Mouse (Mus musculus) liver, postnatal 0 days (tissue): ENCODE results near the gene Ccdc144b. TPM values are rescaled to one million over a fixed set of nuclear protein-coding genes. Genes with fewer than 3 reads are reported as not detected.

Experiments
- ATAC-seq: fragments of 200-750 bp; cut with Nextera tagmentation; 2 replicates; pipeline ENCODE4 v1.8.0; 2017; ENCODE audit warnings: mild to moderate bottlenecking, moderate library complexity
- DNase-seq: peaks from one replicate; pipeline ENCODE4 v3.0.0-alpha.2; 2016
- H3K27ac ChIP-seq: fragments of 300-500 bp; sonication (generic); 2 replicates; pipeline ENCODE4 v1.5.1; 2014; ENCODE audit warnings: antibody characterized with exemption, moderate library complexity, mild to moderate bottlenecking, low read depth
- H3K27me3 ChIP-seq: fragments of 300-500 bp; sonication (generic); 2 replicates; pipeline ENCODE4 v1.6.1; 2014; ENCODE audit warnings: low read length, control low read depth, mixed read lengths; ENCODE audit not compliant: insufficient read depth
- H3K36me3 ChIP-seq: fragments of 300-500 bp; sonication (generic); replicated peaks from 2 replicates; pipeline ENCODE4 v1.6.1; 2014; ENCODE audit warnings: mild to moderate bottlenecking, control low read depth, low read length, moderate library complexity, mixed read lengths; ENCODE audit not compliant: insufficient read depth
- H3K4me1 ChIP-seq: fragments of 300-500 bp; sonication (generic); 2 replicates; pipeline ENCODE4 v1.6.1; 2014; ENCODE audit warnings: antibody characterized with exemption, mild to moderate bottlenecking, control low read depth; ENCODE audit not compliant: insufficient read depth
- H3K4me2 ChIP-seq: fragments of 300-500 bp; sonication (generic); 2 replicates; pipeline ENCODE4 v1.6.1; 2014; ENCODE audit warnings: low read depth, mild to moderate bottlenecking, low read length, moderate library complexity, mixed read lengths
- H3K4me3 ChIP-seq: fragments of 300-500 bp; sonication (generic); 2 replicates; pipeline ENCODE4 v1.5.1; 2014; ENCODE audit warnings: low read depth, low read length
- H3K9ac ChIP-seq: fragments of 300-500 bp; sonication (generic); replicated peaks from 2 replicates; pipeline ENCODE4 v1.6.1; 2014; ENCODE audit warnings: mild to moderate bottlenecking, moderate library complexity
- H3K9me3 ChIP-seq: fragments of 300-500 bp; sonication (generic); 2 replicates; pipeline ENCODE4 v1.6.1; 2016; ENCODE audit warnings: mild to moderate bottlenecking, control low read depth, low read length, mixed read lengths
- CTCF ChIP-seq: sonication (generic); IDR thresholded peaks from 2 replicates; pipeline ENCODE4 v1.5.1; 2016; ENCODE audit warnings: antibody characterized with exemption, low read depth
- EP300 ChIP-seq: IDR thresholded peaks from 2 replicates; pipeline ENCODE4 v1.6.1; 2016; ENCODE audit warnings: antibody characterized with exemption, low read depth, mild to moderate bottlenecking
- WGBS: fragments of 180-500 bp; shearing (Covaris S2); extraction: QIAGEN DNeasy Blood & Tissue Kit; methylation state at CpG from one replicate; pipeline ENCODE4 v1.1.7; 2014; ENCODE audit not compliant: insufficient replicate concordance; 5-methylcytosine and 5-hydroxymethylcytosine counted together
- polyA plus RNA-seq: library from polyadenylated mRNA; unstranded; fragments of >200 nt; fragmentation: Nextera tagmentation; extraction: Ambion mirVana; gene quantifications from 2 replicates; pipeline ENCODE4 v1.2.1, GENCODE M21; 2015

Gene Ccdc144b
- polyA plus RNA-seq, 1 experiment from 2014 or later, result not detected

DNA sequence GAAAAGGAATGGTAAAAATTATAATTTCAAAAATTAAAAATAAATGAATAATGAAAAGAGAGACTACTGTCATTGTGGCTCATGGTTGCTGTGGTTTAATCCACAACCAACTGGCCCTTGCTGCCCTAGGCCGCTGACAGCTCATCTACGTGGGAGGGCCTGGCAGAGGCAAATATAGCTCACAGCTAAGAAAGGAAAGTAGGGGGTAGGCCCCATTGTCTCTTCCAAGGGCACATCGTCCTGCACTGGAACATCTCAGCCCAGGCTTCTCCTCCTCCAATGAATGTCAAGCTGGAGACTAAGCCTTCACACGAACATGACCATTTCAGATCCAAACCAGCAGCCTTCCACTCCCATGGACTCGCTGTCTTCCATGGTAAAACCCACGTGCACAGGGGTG lies 67.1 kb downstream of the Ccdc144b start:
- Histone ChIP-seq H3K4me1 (no peaks in the 10 kb centered on the region), H3K4me2 (no peak overlapping the region), H3K9ac (no peak overlapping the region), H3K27me3 (no peaks in the 10 kb centered on the region), H3K27ac (no peak overlapping the region), H3K36me3 (peaks cover 38% of the 10 kb centered on the region), H3K9me3 (no peaks in the 10 kb centered on the region), H3K4me3 (no peak overlapping the region)
- ATAC-seq (no peak), DNase-seq (no peak)
- no peak for TF ChIP-seq CTCF
- TF ChIP-seq EP300, result no peak
- WGBS, result 78% methylated on average over 6 of the region's 6 CpGs

DNA sequence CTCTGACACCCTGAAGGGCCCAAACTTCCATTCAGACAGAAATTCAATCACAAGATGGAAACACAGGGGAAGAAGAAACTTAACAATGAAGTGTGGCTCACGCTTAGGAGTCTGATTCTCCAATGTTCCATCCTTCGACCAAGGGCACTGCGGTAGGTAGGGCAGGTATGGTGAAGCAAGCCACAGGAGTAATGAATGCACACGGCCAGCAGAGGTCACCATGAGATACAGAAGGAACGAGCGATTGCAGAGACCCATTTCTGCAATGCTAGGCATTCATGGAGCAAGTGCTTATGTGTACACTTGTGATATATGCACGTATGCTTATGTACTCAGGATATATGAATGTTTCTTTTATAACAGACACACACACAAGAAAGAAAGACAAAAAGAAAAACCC lies 79.8 kb downstream of the Ccdc144b start:
- Histone ChIP-seq H3K4me2 (no peak overlapping the region), H3K27ac (no peak overlapping the region), H3K9ac (no peak overlapping the region), H3K4me3 (no peak overlapping the region), H3K36me3 (peaks cover 17% of the 10 kb centered on the region), H3K9me3 (no peaks in the 10 kb centered on the region), H3K4me1 (no peaks in the 10 kb centered on the region), H3K27me3 (no peaks in the 10 kb centered on the region)
- ATAC-seq (peak; percentile 49; the same call in 1 of the 2 replicates), DNase-seq (peak; percentile 46)
- 58% methylated on average over 7 of the region's 7 CpGs for WGBS
- TF ChIP-seq CTCF, result peak; percentile 73
- no peak for TF ChIP-seq EP300

DNA sequence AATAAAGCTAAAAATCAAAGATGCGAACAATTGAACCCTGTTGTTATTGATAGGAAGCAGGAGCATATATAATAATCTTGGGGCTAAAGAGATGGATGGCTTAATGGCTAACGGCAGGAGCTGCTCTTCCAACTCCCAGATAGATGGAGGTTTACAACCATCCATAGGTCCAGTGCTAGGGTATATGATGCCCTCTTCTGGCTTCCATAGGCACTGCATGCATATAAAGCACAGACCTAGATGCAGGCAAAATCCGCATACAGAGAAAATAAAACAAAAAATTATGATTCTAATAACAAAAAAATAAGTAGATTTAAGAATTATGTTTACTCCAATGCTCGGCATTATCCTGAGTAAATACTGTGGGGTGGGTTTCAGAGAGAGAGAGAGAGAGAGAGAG lies 80.4 kb downstream of the Ccdc144b start:
- ATAC-seq, result peak; percentile 59; the same call in 1 of the 2 replicates
- Histone ChIP-seq H3K4me2 (no peak overlapping the region), H3K4me3 (no peak overlapping the region), H3K9ac (no peak overlapping the region), H3K4me1 (no peaks in the 10 kb centered on the region), H3K9me3 (no peaks in the 10 kb centered on the region), H3K36me3 (peaks cover 17% of the 10 kb centered on the region), H3K27ac (no peak overlapping the region), H3K27me3 (no peaks in the 10 kb centered on the region)
- peak; percentile 38 for DNase-seq
- WGBS, result 78% methylated on average over 4 of the region's 4 CpGs
- TF ChIP-seq CTCF (peak; percentile 80), EP300 (no peak)

DNA sequence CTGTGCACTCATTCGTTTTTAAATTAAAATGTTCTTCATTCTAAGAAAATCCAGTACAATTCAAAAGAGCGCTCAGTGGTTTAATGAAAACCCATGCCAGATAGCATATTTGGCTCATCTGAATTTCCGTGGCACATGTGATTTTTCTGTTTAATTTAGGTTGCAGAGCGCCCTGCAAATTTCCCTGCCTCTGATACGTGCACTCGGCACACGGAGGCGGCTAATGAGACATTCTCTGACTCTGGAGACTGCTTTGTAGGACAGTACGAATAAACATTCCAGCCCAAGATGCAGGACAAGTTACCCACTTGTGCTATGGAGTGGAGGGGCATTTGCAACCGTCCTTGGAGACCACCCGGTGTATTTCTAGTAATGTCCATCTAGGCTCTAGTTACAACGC lies 82.2 kb downstream of the Ccdc144b start:
- ATAC-seq (no peak), DNase-seq (no peak)
- Histone ChIP-seq H3K4me3 (no peak overlapping the region), H3K36me3 (peaks cover 17% of the 10 kb centered on the region; the same call in 1 of the 2 replicates), H3K4me2 (no peak overlapping the region), H3K4me1 (no peaks in the 10 kb centered on the region; the same call in 1 of the 2 replicates), H3K27ac (no peak overlapping the region), H3K9me3 (no peaks in the 10 kb centered on the region), H3K27me3 (no peaks in the 10 kb centered on the region), H3K9ac (no peak overlapping the region)
- WGBS, result 88% methylated on average over 12 of the region's 12 CpGs
- TF ChIP-seq EP300, result no peak
- no peak for TF ChIP-seq CTCF

DNA sequence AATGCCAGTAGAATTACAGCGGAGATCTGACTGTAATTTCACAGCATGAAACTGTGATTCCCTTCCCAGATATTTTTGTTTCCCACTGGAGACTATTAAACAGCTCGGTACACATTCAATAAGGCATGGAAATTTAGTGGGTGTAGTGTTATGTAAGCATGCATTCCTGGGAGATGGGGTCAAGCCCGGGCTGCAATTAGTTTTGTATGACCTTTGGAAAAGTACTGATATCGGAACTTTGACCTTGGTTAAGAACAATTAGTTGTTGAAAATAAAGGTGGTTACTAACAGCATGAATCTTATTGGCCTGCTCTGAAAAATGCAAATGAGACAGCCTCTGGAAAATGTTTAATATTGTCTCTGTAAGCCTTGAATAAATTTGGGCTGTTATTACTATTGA lies 82.9 kb downstream of the Ccdc144b start:
- peaks cover 12% of the 10 kb centered on the region; the same call in 1 of the 2 replicates for H3K36me3 ChIP-seq
- no peak overlapping the region for H3K4me2 ChIP-seq
- TF ChIP-seq EP300, result no peak
- TF ChIP-seq CTCF, result no peak
- no peaks in the 10 kb centered on the region for H3K9me3 ChIP-seq
- no peaks in the 10 kb centered on the region for H3K27me3 ChIP-seq
- 66% methylated on average over 4 of the region's 4 CpGs for WGBS
- no peaks in the 10 kb centered on the region; the same call in 1 of the 2 replicates for H3K4me1 ChIP-seq
- no peak overlapping the region for H3K9ac ChIP-seq
- ATAC-seq (no peak), DNase-seq (no peak)
- H3K27ac ChIP-seq, result no peak overlapping the region
- no peak overlapping the region for H3K4me3 ChIP-seq

DNA sequence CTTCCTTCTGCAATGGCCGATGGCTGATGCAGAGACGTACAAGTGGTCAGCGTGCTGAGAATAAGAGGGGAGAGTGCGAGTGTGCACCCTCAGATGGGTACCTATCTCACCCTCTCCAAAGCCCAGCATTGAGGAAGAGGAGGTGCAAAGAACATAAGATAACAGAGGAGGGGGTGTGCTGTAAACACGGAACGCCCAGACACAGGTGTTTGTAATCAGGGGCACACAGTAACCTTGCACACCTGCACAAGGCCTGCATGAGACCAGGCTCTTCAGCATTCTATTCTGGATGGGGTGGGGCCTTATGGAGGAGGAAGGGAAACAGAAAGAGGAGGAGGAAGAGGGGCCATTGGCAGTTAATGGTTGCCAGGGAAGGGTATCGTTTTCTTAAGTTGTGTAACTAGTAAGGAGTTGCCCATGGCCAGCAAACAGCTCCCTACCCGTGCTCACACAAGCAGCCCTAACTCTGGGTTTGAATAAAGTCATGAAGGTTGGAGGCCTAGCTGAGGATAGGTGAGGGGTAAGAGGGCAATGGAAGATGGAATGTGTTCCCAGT lies 85.9 kb downstream of the Ccdc144b start:
- Histone ChIP-seq H3K27me3 (no peaks in the 10 kb centered on the region), H3K9ac (no peak overlapping the region), H3K27ac (no peak overlapping the region), H3K9me3 (no peaks in the 10 kb centered on the region), H3K4me1 (no peaks in the 10 kb centered on the region; the same call in 1 of the 2 replicates), H3K4me2 (no peak overlapping the region), H3K36me3 (peaks cover 11% of the 10 kb centered on the region; the same call in 1 of the 2 replicates), H3K4me3 (no peak overlapping the region)
- DNase-seq, result no peak
- ATAC-seq, result no peak
- TF ChIP-seq CTCF (no peak), EP300 (no peak)
- 66% methylated on average over 8 of the region's 8 CpGs for WGBS

DNA sequence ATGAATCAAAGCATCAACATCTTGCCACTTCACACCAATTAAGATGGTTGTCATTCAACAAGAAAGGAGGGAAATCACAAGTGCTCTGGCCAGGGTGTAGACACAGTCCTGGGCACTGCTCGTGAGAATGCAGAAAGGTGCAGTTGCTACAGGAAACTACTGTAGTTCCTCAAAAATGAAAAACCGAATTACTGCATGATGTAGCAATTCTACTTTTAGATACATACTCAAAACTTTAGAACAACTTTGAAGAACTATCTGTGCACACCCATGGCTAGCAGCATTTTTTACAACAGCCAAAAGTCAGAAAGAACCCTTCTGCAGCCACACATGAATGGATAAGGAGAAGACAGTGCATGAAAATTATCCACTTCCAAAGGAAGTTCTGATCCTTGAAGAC lies 86.9 kb downstream of the Ccdc144b start:
- WGBS, result 39% methylated on average over 2 of the region's 2 CpGs
- no peaks in the 10 kb centered on the region for H3K9me3 ChIP-seq
- no peak for TF ChIP-seq EP300
- TF ChIP-seq CTCF, result no peak
- no peak for DNase-seq
- H3K4me1 ChIP-seq, result no peaks in the 10 kb centered on the region; the same call in 1 of the 2 replicates
- peaks cover 2% of the 10 kb centered on the region; the same call in 1 of the 2 replicates for H3K36me3 ChIP-seq
- no peak overlapping the region for H3K4me3 ChIP-seq
- H3K4me2 ChIP-seq, result no peak overlapping the region
- H3K9ac ChIP-seq, result no peak overlapping the region
- no peaks in the 10 kb centered on the region for H3K27me3 ChIP-seq
- no peak for ATAC-seq
- H3K27ac ChIP-seq, result no peak overlapping the region
